Mouse (Mus musculus) kidney, adult 11 months (tissue): ENCODE measurements around the gene Zfp42.
"Not testable (repeated sequence)": the region's sequence is repeated elsewhere in the genome, so short reads cannot be mapped to it uniquely, and the experiment has no call there.

Experiments
- DNase-seq: peaks from one replicate; pipeline ENCODE4 v3.0.0; 2022

Zfp42 gene

GRCm38 (mm10) chr8:43306896-43307295 lies at the start of gene Zfp42:
Zfp42 (minus strand) TSS chr8:43306980.
- DNase-seq = no peak

GRCm38 (mm10) chr8:43356069-43356770 lies 49.4 kb upstream of the Zfp42 start:
- no peak for DNase-seq

DNA sequence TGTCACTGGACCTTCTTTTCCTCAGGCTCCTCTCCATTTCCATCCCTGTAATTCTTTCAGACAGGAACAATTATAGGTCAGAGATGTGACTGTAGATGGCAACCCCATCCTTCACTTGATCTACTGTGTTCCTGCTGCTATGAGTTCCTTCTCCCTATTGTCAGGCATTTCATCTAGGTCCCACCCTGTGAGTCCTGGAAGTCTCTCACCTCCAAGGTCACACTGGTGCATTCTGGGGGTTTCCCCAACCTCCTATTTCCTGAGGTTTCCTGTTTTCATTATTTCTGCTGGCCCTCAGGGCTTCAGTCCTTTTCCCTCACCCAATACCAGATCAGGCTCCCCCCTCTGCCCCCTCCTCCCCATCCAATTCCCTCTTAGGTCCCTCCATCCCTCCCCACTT lies 45.5 kb upstream of the Zfp42 start:
- not testable (repeated sequence) for DNase-seq

DNA sequence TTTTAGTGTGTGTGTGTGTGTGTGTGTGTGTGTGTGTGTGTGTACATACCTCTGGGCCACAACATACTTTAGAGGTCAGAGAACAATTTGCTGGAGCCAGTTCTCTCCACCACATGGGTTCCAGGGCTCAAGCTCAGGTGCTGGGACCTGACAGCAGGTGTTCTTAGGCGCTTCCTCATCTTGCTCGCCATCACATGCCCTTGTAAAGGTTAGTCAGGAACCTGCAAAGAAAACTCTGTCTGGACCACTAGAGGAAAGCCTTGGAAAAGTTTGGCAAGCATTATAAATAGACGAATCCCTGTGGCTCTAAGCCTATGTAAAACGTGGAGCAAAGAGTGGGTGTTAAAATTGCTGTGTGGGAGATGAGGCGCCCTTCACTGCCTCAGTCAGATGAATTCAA lies 31.8 kb upstream of the Zfp42 start:
- DNase-seq = no peak

DNA sequence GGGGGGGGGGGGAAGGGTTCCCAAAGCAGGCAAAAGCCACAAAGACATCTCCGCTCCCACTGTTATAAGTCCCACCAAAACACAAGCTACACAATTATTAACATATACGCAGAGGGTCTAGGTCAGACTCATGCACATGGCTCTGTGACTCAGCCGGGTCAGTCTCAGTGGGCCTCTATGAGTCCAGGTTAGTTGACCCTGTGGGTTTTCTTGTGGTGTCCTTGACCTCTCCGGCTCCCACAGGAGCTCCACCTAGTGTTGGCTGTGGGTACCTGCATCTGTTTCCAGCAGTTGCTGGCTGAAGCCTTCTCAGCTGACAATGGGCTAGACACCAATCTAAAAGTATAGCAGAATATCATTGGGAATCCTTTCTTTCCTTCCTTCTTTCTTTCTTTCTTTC lies 26.7 kb upstream of the Zfp42 start:
- no peak for DNase-seq

GRCm38 (mm10) chr8:43331657-43332056 lies 24.9 kb upstream of the Zfp42 start:
- DNase-seq = no peak

- DNase-seq = no peak
Observed at GRCm38 (mm10) chr8:43329913-43330705, 23.3 kb upstream of the Zfp42 start.

DNA sequence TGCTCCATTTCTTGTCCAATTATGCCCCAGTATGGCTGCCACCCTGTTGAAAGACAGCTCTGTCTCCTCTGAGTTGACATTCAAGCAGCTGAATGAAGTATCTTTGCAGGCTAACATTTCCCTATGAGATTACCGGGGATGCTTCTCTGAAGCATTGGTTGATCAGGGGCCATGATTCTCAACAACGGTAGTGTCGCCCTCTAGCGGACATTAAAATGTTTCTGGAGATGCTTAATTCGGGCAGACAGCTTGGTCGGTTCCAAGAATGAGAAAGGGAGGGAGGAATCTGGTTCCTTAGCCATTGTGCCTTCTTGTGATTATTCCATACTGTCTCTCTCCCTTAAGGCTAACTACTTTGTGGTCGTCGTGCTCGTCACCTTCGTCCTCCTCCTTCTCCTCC lies 21.9 kb upstream of the Zfp42 start:
- no peak for DNase-seq

DNA sequence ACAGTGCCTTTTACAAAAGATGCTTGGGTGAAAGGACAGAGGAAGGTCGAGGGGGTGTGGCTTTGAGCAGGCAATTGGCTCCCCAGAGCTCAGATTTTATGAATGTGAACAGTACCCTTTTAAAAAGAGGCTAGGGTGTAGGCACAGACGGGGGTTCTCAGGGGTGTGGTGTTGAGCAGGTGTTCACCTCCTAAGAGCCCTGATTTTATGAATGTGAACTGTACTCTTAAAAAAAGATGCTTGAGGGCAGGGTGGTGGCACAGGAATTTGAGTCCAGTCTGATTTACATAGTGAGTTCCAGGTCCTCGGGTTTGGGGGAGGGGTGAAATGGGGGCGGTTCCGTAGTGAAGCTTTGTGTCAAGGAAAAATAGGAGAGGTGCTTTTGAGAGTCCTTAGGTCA lies 14.0 kb upstream of the Zfp42 start:
- DNase-seq = no peak

DNA sequence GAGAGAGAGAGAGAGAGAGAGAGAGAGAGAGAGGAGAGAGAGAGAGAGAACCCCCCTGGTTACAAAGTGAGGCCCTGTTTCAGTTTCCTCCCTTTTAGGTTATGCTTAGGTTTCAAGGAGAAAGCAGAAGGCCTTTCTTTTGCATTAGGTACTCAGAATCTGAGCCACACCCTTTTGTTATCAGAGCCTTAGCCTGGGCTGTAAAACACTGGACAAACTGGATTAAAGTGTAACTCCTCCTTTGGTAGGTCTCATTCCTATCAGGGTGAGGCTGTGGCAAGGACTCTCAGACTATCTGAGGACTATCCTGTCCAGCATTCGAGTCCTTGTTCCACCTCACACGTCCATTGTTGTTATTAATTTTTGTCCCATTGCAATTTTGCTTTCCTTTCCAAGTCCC lies 1.4 kb upstream of the Zfp42 start:
- DNase-seq = no peak

- no peak for DNase-seq
Observed at GRCm38 (mm10) chr8:43305676-43306075, 1.1 kb downstream of the Zfp42 start.

DNA sequence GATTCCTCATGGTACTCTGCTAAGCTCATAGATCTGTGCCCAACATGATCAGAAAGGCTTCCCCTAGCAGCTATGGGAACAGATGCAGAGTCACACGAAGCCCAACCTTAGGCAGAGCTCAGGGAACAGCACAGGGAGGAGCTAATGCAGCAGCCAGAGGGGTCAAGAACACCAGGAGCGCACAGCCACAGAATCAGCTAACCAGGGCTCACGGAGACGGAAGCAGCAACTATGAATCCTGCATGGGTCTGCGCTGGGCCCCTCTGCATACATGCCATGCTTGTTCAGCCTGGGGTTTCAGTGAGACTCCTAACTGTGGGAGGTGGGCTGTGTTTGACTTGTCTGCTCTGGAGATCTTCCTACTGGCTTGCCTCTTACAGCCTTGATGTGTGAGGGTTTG lies 7.0 kb downstream of the Zfp42 start:
- DNase-seq = no peak

GRCm38 (mm10) chr8:43295826-43296225 lies 11.0 kb downstream of the Zfp42 start:
- no peak for DNase-seq

DNA sequence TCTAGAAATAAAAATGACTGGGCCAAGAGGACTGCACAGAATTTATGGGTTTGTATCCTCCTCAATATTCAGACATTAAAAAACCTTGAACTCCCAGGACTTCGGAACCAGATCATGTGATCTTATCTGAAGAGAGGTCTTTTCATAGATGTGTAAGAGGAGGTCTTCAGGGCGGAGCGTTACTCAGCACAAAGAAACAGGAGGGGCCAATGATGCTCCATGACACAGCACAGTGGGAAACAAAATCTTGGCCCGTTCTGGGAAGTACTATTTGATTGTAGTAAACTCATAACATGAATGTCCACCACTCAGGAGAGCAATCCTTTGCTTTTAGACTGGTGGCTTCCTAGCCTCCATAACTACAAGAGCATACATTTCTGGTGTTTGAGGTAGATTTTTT lies 12.6 kb downstream of the Zfp42 start:
- DNase-seq = no peak

DNA sequence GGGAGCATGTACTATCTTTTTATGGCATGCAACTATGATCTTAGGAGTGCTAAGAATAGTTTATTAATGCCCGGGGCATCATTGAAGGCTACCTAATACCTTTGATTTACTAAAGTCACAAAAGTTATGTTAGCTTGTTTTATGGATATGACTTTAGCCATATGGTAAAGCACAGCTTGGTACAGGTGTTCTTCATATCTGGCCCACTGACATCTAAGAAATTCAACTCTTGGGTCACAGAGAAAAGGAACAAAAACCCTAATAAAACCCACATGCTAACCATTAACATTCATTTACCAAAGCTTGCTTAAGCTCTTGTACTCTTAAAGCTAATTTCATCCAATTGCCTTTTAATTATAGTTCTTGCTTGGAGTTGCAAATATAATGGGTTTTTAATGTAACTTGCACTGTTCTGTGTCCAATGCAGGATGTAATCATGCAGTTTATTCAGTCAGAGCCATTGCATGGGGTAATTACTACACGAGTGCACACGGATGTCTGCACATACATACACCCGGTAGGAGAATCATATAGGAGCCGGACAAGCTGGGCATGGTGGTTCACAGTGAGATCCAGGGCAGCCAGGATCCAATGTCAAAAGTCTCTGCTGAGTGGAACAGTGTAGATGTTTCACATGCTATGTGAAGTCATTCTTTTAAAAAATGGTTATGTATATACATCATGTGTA lies 16.2 kb downstream of the Zfp42 start:
- no peak for DNase-seq

DNA sequence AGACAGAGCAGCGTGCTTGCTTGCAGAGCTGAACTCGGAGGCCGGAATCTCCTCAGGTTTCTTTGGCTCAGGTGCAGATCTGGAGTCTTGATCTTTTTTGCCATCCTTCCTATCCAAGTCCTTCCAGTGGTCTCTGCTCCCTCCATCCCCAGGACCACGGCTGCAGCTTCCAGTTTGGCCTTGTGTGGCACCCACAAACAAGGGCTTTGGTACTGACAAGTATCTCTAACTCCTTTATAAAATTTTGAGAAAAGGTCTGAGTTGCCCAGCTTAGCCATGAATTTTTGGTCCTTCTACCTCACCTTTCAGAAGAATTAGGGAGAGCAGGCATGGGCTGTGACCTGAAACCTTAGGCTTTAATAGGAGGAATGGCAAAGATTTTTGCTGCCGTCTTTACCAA lies 17.0 kb downstream of the Zfp42 start:
- DNase-seq = no peak

GRCm38 (mm10) chr8:43288840-43289239 lies 17.9 kb downstream of the Zfp42 start:
- no peak for DNase-seq

- DNase-seq = no peak
Observed at GRCm38 (mm10) chr8:43287456-43287855, 19.3 kb downstream of the Zfp42 start.

DNA sequence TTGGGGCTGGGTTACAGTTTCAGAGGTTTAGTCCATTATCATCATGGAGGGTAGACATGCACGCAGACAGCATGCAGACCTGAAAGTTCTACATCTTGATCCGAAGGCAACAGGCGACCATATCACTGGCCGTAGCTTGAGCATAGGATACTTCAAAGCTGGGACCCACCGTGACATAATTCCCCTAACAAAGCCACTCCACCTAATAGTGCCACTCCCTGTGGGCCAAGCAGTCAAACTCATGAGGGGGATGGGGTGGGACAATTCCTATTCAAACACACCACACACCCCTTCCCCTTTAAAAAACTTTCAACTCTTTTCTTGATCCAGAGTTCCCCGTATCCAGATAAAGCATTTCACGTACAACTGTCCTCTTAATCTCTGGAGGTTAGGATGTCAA lies 23.5 kb downstream of the Zfp42 start:
- no peak for DNase-seq

DNA sequence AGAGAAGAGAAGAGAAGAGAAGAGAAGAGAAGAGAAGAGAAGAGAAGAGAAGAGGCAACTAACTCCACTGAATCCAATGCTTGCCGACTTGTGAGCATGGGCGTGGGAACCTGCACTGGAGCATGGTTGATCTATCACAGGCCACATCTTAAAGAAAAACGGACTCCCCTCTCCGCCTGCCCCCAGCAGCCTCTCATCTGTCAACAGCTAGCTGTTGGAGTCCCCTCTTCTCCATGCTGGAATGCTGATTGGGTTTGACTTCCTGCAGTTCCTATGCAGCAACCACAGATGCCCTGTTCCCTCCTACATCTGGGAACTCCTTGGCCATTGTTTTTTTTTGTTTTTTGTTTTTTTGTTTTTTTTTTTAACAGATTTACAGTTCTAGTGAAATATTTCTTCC lies 28.4 kb downstream of the Zfp42 start:
- no peak for DNase-seq

- DNase-seq = no peak
Observed at GRCm38 (mm10) chr8:43260961-43261360, 45.8 kb downstream of the Zfp42 start.

DNA sequence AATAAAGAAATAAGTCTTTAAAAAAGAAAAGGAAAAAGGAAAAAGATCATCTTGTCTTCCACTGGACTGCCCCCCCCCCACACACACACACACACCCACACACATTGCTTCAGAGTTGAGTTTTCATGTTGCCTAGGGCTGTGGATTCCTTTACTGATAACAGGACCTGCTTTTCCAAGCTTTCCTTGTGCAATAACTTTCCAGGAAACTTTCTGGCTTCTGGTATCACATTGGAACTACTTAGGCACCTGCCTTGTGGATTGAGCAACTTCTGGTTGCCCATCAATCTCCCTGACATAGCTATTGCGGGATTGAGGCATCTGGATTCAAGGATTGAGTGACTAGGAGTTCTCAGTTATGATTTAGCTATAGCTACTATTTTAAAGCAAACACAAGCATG lies 48.9 kb downstream of the Zfp42 start:
- DNase-seq = no peak

- DNase-seq = no peak
Observed at GRCm38 (mm10) chr8:43255695-43256094, 51.1 kb downstream of the Zfp42 start.

DNA sequence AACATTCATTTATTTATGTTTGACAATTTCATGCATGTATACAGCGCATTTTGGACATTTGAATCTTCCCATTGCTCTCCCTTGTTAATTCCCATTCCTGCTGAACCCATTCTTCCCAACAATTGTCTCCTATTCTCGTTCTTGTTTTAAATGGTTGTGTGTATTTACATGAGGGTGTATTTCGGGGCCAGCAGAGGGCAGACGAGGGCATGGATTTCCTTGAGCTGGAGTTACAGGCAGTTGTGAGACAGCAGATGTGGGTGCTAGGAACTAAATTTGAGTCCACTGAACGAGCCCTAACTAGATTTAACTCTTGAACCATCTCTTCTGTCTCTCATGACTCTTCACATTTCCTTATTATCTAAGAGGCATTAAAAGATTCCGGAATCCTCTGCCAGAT lies 55.1 kb downstream of the Zfp42 start:
- no peak for DNase-seq
